Mouse (Mus musculus): ENCODE data around the gene Cfap65. TPM values are rescaled to one million over a fixed set of nuclear protein-coding genes. Genes with fewer than 3 reads are reported as not detected.

Gene Cfap65
- total RNA-seq (2021): under 1 TPM in 1 of 2 experiments, not detected in 1; 0.05 TPM

GRCm38 (mm10) chr1:74935402-74935801 is at the start of gene Cfap65:
Gene Cfap65 (minus strand): TSS chr1:74935599.
- intact Hi-C loops (cut with DNase I): no loop called here
- peak in 1 of 2 experiments; percentile 35 for DNase-seq

GRCm38 (mm10) chr1:74977001-74977400 is 41.6 kb upstream of the Cfap65 start:
- intact Hi-C loops (cut with DNase I): no loop called here

GRCm38 (mm10) chr1:74975936-74976335 is 40.5 kb upstream of the Cfap65 start:
- DNase-seq: no peak
- intact Hi-C loops (cut with DNase I): no loop called here

More at GRCm38 (mm10) chr1:74977001-74977400, 41.6 kb upstream of the Cfap65 start:
- no peak for DNase-seq

- intact Hi-C loops (cut with DNase I): no loop called here
- DNase-seq: no peak
Measured at GRCm38 (mm10) chr1:74973590-74973989, 38.2 kb upstream of the Cfap65 start.

GRCm38 (mm10) chr1:74971353-74972050 is 36.1 kb upstream of the Cfap65 start:
- intact Hi-C loops (cut with DNase I): no loop called here
- DNase-seq: no peak

GRCm38 (mm10) chr1:74967962-74968580 is 32.7 kb upstream of the Cfap65 start:
- no peak for DNase-seq
- intact Hi-C loops (cut with DNase I): no loop called here

GRCm38 (mm10) chr1:74964494-74965215 is 29.3 kb upstream of the Cfap65 start:
- DNase-seq: peak; percentile 84 to 89
- intact Hi-C loops (cut with DNase I): loop anchor here (1.0 kb wide), 1 partner anchor 53 kb away; no protein-coding TSS in a partner anchor

GRCm38 (mm10) chr1:74962853-74963227 is 27.4 kb upstream of the Cfap65 start:
- intact Hi-C loops (cut with DNase I): no loop called here
- no peak for DNase-seq

GRCm38 (mm10) chr1:74962126-74962852 is 26.9 kb upstream of the Cfap65 start:
- DNase-seq: no peak
- intact Hi-C loops (cut with DNase I): no loop called here

- intact Hi-C loops (cut with DNase I): no loop called here
- no peak for DNase-seq
Measured at GRCm38 (mm10) chr1:74961722-74962121, 26.3 kb upstream of the Cfap65 start.

- no peak for DNase-seq
- intact Hi-C loops (cut with DNase I): no loop called here
Measured at GRCm38 (mm10) chr1:74960059-74960458, 24.7 kb upstream of the Cfap65 start.

- intact Hi-C loops (cut with DNase I): no loop called here
- peak; percentile 6 to 8 for DNase-seq
Measured at GRCm38 (mm10) chr1:74951556-74952210, 16.3 kb upstream of the Cfap65 start, which contains the start of gene Ihh. Gene Ihh (minus strand): TSS chr1:74951672.

GRCm38 (mm10) chr1:74950576-74951490 is 15.4 kb upstream of the Cfap65 start:
- no peak for DNase-seq
- intact Hi-C loops (cut with DNase I): no loop called here

- no peak for DNase-seq
- intact Hi-C loops (cut with DNase I): no loop called here
Measured at GRCm38 (mm10) chr1:74950066-74950465, 14.7 kb upstream of the Cfap65 start.

- intact Hi-C loops (cut with DNase I): loop anchor here (1.0 to 10.0 kb wide), 2 partner anchors 68 to 305 kb away; no protein-coding TSS in a partner anchor
- DNase-seq: peak; percentile 56 to 69
Measured at GRCm38 (mm10) chr1:74949666-74950050, 14.3 kb upstream of the Cfap65 start.

- intact Hi-C loops (cut with DNase I): loop anchor here (1.0 to 10.0 kb wide), 2 partner anchors 68 to 306 kb away; no protein-coding TSS in a partner anchor
- DNase-seq: peak; percentile 69 to 77
Measured at GRCm38 (mm10) chr1:74948784-74949665, 13.6 kb upstream of the Cfap65 start.

GRCm38 (mm10) chr1:74947986-74948670 is 12.7 kb upstream of the Cfap65 start:
- DNase-seq: peak; percentile 17 to 36
- intact Hi-C loops (cut with DNase I): loop anchor here (10.0 kb wide), 1 partner anchor 307 kb away; no protein-coding TSS in a partner anchor

All from heart, postnatal 10 days (tissue).